Mouse (Mus musculus): ENCODE results near the gene Cdc14a.
"Not testable (repeated sequence)": the region's sequence is repeated elsewhere in the genome, so short reads cannot be mapped to it uniquely, and the experiment has no call there.

Cdc14a gene

GRCm38 (mm10) chr3:116373196-116373595 is 50.6 kb downstream of the Cdc14a start:
- no peak for DNase-seq (ENCODE audit: low spot score in 2 of 2)

- no peak for DNase-seq (ENCODE audit: low spot score in 2 of 2)
Observed at GRCm38 (mm10) chr3:116368868-116369437, 54.9 kb downstream of the Cdc14a start.

- DNase-seq (ENCODE audit: low spot score in 2 of 2): no peak
Observed at GRCm38 (mm10) chr3:116366125-116366524, 57.7 kb downstream of the Cdc14a start.

GRCm38 (mm10) chr3:116361906-116362305 is 61.9 kb downstream of the Cdc14a start:
- DNase-seq (ENCODE audit: low spot score in 2 of 2): no peak

- no peak for DNase-seq (ENCODE audit: low spot score in 2 of 2)
Observed at GRCm38 (mm10) chr3:116361101-116361500, 62.7 kb downstream of the Cdc14a start.

- no peak for DNase-seq (ENCODE audit: low spot score in 2 of 2)
Observed at GRCm38 (mm10) chr3:116357866-116358265, 66.0 kb downstream of the Cdc14a start.

- no peak for DNase-seq (ENCODE audit: low spot score in 2 of 2)
Observed at GRCm38 (mm10) chr3:116357180-116357579, 66.7 kb downstream of the Cdc14a start.

- DNase-seq (ENCODE audit: low spot score in 2 of 2): no peak
Observed at GRCm38 (mm10) chr3:116355026-116355788, 68.6 kb downstream of the Cdc14a start.

- DNase-seq (ENCODE audit: low spot score in 2 of 2): no peak
Observed at GRCm38 (mm10) chr3:116352486-116352885, 71.3 kb downstream of the Cdc14a start.

GRCm38 (mm10) chr3:116350389-116350967 is 73.4 kb downstream of the Cdc14a start:
- no peak for DNase-seq (ENCODE audit: low spot score in 2 of 2)

GRCm38 (mm10) chr3:116347571-116347970 is 76.3 kb downstream of the Cdc14a start:
- DNase-seq (ENCODE audit: low spot score in 2 of 2): not testable (repeated sequence)

GRCm38 (mm10) chr3:116345245-116345644 is 78.6 kb downstream of the Cdc14a start:
- no peak for DNase-seq (ENCODE audit: low spot score in 2 of 2)

- no peak for DNase-seq (ENCODE audit: low spot score in 2 of 2)
Observed at GRCm38 (mm10) chr3:116342251-116342650, 81.6 kb downstream of the Cdc14a start.

- peak; percentile 47 to 61 for DNase-seq (ENCODE audit: low spot score in 2 of 2)
Observed at GRCm38 (mm10) chr3:116340950-116341624, 82.7 kb downstream of the Cdc14a start.

GRCm38 (mm10) chr3:116340281-116340680 is 83.6 kb downstream of the Cdc14a start:
- DNase-seq (ENCODE audit: low spot score in 2 of 2): no peak

- no peak for DNase-seq (ENCODE audit: low spot score in 2 of 2)
Observed at GRCm38 (mm10) chr3:116338616-116339015, 85.2 kb downstream of the Cdc14a start.

- DNase-seq (ENCODE audit: low spot score in 2 of 2): no peak
Observed at GRCm38 (mm10) chr3:116337840-116338239, 86.0 kb downstream of the Cdc14a start.

GRCm38 (mm10) chr3:116335036-116335435 is 88.8 kb downstream of the Cdc14a start:
- no peak for DNase-seq (ENCODE audit: low spot score in 2 of 2)

GRCm38 (mm10) chr3:116333711-116334110 is 90.1 kb downstream of the Cdc14a start:
- no peak for DNase-seq (ENCODE audit: low spot score in 2 of 2)

GRCm38 (mm10) chr3:116333229-116333628 is 90.6 kb downstream of the Cdc14a start:
- peak in 1 of 2 experiments; percentile 16 for DNase-seq (ENCODE audit: low spot score in 2 of 2)

GRCm38 (mm10) chr3:116331811-116332464 is 91.9 kb downstream of the Cdc14a start:
- DNase-seq (ENCODE audit: low spot score in 2 of 2): peak; percentile 26 to 35

- DNase-seq (ENCODE audit: low spot score in 2 of 2): no peak
Observed at GRCm38 (mm10) chr3:116329976-116330375, 93.9 kb downstream of the Cdc14a start.

All from spleen, postnatal 36 days (tissue).